Mouse (Mus musculus) brain, embryonic 18.5 days (tissue): ENCODE measurements at regions not wholly inside any gene's neighbourhood (a gene's known extent, or its start where the extent isn't known, plus 50 kb on each side); places are given as distances from the start of the nearest gene placed in this dataset.

Experiments
- DNase-seq: peaks from one replicate; pipeline ENCODE4 v3.0.0-alpha.2; 2012; ENCODE audit warnings: low read depth, low spot score

DNA sequence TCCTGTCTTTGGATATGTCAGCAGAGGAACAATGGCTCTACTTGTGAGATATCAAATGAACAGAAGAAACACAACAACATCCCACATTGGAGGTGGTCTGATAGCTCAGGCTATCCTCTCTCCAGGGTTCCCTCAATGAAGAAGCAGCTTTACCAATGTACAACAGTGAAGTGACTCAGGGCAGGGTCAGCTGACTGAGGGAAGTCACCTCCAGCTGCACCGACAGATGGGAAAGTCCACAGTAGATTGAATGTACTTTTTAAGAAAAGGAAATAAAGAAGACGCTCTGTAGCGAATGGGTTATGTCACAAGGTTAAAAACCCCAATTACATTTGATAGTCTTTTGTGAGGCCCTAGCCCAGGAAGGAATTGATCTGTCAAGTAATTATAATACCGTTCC, 62.6 kb upstream of the Tnfaip3 start:
- DNase-seq: no peak

DNA sequence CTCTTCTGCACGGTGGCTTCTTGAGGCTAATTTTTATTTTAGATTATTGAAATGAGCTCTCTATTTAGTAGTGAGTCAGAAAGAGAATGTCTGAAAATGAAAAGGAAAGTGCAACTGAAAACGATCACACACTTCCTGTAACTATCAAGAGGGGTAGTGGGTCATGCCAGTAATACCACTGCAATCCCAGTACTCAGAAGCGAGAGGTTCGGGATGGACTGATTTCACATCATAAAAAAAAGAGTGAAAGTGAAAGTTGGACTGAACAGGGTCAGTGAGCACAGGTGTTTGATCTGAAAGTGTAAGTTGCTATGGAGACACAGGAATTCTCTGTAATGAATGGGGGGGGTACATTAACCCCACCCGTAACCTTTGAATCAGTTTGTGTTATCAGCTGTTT, 52.9 kb upstream of the Tnfaip3 start:
- no peak for DNase-seq

DNA sequence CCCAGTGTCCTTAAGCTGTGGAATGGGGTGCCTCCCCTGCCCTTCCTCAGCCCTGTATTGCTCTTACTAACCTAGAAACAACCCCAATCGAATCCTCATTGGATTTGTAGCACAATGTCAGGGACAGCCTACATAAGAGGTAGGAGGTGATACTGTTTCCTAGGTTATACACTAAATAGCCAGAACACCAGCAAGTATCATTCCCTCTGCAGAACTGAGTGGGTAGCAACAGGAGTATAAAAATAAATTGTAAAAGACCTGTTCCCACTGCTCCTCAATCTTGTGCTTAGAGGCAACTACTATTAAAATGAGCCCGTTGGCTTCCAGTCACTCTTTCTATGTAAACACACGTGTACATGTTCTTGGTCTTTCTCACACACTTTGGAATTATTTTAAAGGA, 52.2 kb upstream of the Tnfaip3 start:
- no peak for DNase-seq

DNA sequence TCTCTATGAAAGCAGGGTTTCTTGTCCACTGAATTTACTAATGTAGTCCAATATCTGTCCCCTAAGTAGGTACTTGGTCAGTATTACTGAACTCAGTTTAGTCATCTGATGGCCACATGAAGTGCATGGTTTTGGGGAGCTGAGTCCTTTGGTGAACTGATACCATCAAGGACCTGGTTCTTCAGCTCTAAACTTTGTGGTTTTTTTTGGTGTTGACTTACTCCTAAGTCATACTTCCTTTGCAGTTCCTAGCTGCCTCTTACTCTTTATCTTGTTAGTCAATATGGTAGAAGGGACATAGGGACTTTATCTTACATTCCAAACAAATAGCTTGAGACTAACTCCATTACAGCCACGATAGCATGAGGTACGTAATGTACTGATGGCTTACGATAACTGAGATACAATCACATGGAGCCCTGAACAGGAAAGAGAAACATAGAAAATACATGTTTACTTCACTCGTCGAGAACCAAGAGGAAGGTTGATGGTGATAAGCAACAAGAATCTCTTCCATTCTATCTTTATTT, 51.4 kb upstream of the Tnfaip3 start:
- DNase-seq: no peak
